Mouse (Mus musculus) kidney, postnatal 10 days (tissue): ENCODE data around the gene G3bp1.
A peak's percentile ranks its signal among the peaks of the same experiment; 100 is the strongest.

Source experiments
- DNase-seq: peaks from one replicate; pipeline ENCODE4 v3.0.0; 2021; ENCODE audit warnings: mixed read lengths

The G3bp1 gene

DNA sequence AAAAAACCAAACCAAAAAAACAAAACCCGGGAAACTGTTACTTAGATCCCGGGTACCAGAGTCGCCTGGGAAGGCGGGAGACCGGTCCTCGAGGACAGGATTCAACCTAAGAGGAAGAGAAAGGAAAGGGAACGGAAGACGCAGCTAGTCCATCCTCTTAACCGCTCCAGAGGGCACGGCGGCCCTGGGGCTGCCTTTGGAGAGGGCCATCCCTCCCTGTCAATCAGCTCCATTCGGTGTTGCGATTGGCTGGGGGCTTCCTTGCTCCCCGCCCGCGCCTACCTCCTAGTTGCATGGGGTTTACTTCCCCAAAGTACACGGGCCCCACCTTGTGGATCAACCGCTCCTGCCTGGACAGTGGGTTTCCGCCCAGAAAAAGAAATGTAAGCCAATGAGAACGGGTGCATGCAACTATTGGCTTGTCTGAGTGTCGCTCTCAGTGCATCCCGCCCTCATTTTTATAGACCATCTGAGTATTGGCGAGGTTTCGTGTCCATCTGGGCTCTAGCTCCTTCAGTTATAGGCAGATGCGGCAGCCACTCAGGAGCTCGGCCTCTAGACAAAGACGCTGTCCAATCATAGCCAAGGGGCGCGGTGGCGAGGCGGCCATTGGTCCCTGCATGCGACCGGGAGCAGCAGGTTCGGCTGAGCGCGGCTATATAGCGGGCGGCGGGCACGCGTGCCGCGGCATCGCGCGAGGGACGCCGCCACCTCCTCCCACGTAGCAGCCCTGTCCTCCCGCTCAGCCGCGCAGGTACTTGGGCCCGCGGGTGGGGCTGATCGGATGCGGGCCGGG, at the start of gene G3bp1:
TSS of gene G3bp1 (plus strand) at position 638 of the 796 bp plus-strand sequence.
- peak; percentile 99 for DNase-seq

DNA sequence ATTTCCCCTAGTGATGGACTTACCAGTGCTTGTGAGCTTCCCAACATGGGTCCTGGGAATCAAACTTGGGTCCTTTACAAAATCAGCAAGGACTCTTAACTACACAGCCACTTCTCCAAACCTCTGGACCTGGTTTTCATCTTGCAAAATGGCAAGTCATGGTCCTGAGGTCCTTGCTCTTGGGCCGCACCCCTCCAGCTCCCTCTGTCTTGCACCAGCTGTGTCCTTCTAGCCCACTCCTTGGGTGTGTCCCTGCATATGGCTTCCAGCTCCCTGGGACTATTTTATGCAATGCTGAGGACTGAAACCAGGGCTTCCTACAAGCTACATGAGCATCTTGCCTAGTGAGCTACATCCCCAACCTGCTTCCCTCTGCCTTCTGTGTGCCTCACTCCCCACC, 46.5 kb upstream of the G3bp1 start, which contains the start of gene Sparc:
TSS of gene Sparc (minus strand) at position 206 of the 400 bp plus-strand sequence.
- no peak for DNase-seq

DNA sequence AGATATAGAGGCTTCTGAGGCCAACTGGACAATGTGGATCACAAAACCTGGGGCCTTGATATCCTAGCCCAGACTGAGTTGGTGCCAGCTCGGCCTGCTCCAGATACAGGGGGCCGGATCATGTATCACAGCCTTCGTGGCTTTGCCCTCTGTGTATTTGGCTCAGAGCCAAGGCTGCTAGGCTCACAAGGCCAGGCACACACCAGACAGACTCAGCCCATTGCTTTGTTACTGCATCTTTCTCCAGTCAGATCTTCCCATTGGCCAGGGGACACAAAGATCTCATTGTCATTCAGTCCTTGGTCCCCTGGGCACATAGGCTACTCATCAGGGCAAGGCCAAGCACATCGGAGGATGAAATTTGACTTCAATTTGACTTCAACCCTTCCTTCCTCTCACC, 45.7 kb upstream of the G3bp1 start:
- peak; percentile 57 for DNase-seq

DNA sequence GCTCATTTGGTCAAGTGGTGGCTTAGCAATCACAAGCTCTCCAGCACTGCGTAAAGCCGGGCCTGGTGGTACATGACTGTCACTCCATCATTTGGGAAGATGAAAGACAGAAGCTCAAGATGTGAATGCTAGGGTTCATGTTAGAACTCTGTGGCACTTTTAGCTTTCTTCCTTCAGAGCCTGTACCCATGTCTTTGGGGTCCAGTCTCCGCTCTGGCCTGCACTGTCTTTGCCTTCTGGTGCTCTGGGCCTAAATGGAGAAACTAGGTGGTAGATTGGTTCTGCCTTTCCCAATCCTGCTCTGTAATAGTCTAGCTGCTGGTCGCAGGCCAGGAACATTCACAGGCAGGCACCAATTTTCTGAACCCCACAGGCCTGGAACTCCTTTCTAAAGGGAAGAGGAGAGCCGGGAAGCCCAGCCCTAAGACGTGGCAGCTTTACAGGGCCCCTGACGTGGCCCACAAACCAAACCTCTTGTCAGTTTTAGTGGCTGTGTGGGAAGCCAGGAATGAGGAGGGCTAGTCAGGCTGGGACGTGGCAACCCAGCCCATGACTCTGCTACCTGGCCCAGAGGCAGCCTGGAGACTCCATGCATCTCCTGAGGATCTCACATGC, 44.6 kb upstream of the G3bp1 start:
- peak; percentile 11 for DNase-seq

DNA sequence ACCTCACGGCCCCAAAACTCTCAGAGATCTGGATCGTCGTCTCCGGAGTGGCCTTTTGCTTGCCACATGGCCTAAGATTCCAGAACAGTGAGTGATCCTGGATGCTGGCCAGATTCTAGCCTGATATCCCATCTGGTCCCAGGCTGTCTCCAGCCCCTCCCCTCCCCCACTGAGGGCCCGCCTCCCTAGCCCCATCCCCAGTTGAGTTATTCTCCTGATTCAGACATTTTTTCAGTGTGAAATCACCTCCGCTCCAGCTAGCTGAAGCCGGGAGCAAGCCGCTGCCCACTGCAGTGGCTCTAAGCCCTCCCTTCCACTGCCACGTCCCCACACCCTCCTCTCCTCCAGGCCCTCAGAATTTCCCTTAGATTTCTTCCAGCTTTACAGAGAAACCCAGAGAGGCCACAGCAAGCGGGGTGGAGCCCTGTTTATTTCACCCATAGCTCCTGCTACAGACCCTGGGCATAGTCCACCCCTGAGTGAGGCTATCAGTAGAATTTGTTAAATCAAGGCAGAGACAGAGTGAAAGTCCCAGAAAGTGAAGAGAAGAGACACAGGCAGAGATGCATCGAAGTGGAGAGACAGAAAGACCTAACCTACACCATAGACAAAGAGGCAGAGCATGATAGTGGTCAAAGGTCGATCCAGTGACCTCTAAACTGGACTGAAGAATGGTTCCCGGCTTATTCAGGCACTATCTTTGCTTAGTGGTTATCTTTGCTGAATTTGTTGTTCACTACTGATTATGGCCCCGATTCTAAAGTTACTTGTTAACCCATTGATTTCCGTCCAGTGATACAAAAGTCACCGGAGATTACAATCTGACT, 41.1 kb upstream of the G3bp1 start:
- peak; percentile 97 for DNase-seq

DNA sequence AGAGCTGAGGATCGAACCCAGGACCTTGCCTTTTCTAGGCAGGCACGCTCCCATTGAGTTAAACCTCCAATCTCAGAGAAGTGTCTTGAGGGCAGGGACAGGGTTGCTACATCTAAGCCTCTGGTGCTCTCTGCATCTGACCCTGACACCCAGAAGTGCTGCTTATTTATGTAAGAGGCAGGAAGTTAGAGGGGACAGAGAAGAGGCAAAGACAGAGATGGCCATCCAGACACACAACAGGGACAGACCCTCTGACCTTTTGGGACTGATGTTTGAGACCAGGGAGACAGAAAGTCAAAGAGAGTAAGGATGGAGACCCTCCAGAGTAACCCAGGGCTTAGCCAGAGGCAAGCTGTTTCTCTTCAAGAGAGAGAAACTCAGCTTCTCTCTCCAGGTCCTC, 39.5 kb upstream of the G3bp1 start:
- no peak for DNase-seq

DNA sequence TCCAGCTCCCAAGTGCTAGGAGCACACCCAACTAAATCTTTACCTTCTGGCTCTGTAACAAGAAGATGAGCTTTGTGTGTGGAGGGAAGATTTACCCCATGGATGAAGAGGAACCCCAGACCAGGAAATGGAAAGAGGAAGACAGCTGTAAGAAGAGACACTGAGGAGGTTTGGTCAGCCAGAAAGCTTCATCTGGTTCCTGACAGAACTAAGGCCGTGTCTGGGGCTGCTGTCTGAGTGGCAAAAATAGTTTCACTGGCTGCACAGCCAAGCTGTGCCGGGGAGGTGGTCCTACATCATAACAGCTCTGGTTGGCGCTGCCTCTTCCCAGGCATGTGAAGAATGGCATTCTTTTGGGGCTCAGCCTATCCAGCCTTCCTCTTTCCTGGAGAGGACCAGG, 36.5 kb upstream of the G3bp1 start:
- no peak for DNase-seq

DNA sequence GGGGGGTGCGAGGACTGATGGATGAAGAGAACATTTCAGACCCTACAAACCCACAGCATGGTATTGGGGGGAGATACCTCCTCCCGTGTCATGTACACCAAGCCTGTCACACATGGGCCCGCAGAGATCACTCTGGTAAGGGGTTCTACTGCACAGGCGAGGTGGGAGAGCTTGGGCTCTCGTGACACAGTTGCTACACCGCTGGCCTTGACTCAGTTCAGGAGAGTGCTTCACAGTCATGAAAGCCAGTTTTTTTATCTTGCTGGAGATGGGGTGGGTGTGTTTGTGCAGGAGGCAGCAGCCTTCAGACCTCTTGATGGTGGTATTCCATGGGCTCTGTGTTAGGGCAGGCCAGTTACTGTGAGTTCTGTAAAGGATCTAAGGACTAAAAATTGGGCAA, 33.4 kb upstream of the G3bp1 start:
- DNase-seq, result no peak

DNA sequence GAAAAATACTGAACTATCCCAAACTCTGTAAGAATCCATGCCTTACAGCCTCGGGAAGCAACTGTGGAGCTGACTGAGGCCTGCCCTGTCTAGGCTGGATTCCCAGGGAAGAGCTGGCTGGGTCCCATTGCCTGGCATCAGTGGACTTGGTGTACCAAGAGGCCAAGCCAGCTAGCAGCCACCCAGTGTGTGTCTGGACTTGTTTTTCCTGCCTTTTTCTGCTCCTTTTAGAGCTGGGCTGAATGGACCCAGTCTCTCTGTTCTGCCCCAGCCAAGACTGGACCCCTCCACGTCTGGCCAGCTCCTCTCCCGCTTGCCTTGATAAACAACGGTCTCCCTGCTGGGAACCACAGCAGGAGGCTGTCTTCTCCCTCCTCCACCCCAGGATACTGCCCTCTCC, 31.5 kb upstream of the G3bp1 start:
- no peak for DNase-seq

DNA sequence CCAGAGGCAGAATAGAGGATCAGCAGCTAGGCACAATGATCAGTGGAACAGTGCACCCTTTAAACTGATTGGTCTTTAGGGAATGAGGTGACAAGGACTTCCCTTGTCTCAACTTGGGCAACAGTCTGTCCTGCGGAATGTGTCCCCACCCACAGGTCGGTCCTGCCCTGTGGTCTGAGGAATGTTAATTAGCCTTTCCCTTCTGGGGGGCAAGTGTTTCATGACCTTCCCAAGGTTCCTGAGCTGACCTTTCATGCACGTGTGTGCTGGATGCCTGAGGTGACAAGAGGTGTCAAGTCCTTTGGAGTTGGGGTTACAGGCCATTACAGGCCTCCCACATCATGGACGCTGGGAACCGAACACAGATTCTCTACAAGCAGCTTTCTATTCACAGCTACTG, 29.8 kb upstream of the G3bp1 start:
- no peak for DNase-seq

DNA sequence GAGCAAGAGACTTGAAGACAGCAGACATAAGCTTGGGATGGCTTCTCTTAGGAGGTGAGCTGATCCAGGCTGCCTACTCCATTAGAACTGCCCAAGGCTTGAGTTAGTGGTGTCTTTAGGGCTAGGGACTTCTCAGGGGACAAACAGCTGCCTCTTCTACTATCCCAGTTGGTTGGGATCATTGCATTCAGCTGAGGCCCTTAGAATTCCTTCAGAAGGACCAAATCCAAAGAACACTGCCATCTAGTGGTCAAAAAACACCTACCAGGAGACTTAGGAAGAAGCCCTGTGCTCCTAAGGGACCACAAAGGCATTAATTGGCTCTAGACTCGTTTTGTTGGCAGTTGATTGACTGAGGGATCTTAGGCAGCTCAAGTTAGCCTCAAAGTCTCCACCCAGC, 24.7 kb upstream of the G3bp1 start:
- DNase-seq, result peak; percentile 57

DNA sequence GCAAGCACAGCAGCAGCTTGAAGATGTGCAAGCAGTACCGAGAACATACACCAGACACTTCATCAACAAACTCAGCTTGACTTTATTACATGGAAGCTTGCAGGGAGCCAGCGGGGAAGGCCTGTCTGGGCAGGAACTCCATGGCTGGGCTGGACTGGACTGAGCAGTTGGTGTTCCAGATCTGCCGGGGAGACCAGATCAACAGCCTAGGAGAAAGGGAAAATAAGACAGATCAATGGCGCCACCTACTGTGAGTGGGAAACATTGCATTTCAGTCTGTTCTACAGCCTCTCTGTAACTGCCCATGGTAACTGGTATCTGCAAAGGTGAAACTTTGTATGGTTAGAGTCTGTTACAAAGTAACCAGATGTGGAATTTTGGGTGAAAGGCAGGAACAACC, 22.9 kb upstream of the G3bp1 start:
- DNase-seq, result peak; percentile 90

DNA sequence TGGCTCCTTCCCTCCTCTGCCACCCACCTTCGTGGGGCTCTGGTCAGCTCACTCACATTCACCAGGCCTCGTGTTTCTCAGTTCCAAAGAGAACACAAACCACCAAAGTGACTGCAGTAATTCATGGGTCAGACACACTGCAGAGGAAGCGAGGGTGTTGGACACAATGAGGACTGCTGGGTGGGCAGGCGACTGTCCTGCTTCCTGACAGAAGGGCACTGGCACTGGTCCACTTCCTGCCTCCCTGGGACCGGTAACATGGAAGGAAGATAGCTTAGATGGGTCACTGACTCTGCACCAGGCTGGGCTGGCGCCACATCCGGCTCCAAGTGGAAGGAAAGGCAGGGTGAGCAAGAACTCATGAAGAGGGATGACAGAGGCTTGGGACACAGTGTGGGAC, 20.0 kb upstream of the G3bp1 start:
- DNase-seq, result peak; percentile 66

DNA sequence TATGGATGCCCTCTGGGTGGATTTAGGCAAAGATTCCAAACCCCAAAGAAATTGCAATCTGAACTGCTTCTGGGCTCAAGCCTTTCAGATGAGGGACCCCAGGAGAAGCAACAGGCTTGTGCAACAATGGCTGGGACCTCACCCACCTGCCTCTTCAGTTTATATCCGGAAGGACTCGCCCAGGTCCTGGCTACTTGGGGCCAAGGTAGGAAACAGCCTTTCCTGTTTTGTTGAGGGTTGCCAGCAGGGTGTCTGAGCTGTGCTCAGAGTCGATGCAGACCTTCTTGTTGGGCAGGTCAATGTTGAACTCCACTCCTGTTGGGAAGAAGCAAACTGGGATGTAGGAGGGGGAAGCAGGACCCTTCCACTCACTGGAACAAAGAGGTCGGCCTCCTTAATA, 19.2 kb upstream of the G3bp1 start:
- no peak for DNase-seq

DNA sequence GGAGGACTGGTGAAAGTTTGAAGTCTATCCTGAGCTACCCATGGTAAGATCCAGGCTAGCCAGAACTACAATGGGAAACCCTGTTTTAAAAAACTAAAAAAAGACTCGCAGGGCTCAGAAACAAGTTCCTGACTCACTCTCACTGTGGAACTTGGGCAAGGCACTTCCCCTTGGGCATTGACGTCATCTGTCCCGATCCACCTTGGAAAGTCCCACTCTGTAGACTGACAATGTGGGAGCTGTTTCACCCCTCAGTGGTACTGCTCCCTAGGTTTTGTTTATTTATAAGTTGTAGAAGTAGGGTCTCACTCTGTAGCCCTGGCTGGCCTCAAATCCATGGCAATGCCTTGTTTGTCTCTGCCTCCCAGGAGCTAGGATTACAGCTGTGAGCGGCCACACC, 15.8 kb upstream of the G3bp1 start:
- DNase-seq, result no peak

DNA sequence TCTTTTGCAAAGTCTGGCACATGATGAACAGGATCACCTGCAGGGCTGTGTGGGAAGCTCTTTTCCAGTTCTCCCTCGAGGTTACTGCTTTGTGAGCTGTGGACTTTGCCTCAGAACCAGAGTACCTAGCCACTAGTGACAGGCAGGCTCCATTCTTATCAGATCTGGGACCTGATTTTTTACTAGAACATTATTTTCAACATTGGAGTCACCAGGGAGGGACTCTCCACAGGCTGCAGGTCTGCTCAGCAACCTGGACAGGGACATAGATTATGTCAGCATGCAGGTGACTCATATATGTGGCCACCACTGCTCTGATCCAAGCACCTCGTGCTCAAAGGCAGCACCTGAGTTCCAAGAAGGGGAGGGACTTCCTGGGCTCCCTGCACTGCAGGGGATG, 14.3 kb upstream of the G3bp1 start:
- DNase-seq, result no peak

DNA sequence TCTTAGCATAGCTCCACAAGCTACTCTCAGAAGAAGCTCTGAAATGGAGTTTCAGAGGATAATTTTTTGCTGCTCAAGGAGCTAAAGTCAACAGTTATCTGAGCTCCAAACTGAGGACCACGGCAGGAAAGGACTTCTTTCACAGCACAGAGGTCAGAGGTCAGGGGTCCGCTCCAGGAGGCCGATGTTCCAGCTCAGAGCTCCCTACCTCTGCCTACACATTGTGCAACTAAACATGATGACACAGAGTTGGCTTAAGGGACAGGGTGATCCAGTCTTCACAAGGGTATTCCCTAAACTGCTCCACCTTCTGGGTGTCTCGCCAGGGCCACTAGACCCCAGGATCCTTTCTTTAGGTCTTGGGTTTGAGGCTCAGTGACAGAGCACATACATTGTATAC, 11.0 kb upstream of the G3bp1 start:
- peak; percentile 44 for DNase-seq

DNA sequence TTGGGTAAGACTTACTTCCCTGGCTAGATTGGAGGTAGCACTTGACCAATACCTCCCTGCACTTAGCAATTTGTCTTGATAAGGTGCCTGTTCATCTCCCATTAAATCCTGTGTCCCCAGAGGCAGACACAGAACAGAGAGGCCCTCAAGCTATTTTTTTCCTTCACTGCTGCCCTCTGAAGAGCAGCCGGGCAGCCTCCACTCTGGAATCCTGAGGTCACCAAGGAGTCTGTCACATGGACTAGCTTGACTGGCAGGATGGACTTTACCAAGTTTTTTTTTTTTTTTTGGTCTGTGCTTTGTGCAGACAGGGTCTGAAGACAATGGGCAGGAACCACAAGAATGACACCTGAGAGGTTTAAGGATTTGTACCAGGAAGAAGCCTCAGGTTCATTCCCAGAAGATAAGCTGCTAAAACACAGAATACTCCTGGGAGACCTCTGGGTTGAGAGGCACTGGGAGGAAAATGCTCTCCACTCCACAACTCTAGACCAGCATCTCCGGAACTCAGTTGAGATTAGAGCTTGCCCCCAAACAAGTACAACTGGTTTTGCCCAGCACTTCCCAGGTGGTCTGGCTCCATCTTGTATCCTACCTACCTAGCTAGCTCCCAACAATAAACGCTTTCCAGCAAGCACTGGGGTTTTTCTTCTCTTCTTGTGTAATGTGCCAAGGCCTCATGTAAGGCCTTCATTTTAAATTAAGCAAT, 9.5 kb upstream of the G3bp1 start:
- DNase-seq, result no peak

DNA sequence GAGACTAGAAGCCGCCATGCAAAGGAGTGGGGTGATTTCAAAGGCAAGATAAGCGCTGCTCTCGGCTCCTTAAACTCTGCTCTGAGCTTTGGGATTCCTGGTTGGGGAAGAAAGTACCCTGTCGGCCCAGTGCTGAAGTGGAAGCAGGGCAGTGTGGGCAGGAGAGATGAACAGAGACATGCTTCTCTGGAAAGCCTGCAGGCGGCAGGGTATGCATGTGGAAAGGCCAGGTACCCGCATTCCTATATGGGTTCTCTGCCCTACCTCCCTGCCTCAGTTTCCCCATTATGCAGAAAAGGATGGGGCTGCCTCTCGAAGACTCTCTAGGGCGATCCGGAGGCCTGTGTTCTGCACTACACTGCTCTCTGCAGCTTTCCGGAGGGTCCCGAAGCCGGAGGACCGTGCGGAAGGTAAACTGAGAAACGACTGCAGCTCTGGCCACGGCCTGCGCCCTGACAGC, 8.9 kb upstream of the G3bp1 start:
- DNase-seq, result peak; percentile 50

DNA sequence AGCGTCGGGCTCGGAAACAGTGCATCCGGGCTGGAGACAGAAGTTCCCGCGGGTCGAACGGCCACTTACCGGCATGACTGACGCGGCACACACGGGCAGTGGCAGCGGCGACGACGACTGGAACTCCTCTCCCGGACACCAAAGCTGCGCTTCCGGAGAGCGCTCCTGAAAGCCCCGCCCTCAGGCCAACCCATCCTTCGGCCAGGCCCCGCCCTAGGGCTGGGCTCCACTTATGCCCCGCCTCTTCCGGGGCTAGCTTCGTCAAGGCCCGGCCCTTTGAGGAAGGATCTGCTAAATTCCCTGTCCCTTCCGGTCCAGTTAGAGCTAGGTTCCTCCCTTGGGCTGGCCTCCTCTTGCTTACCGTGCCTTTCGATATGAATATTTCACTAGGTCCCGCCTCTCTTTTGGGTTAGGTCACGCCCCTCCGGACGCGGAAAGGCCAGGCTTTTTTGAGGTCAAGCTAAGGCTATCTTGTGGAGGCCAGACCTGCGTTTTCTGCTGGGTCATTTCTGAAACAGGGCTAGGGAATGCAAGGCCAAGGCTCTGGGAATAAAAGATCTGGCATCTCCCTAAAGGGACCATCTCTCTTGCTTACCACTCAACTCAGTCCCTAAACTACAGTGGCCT, 8.4 kb upstream of the G3bp1 start, which contains the start of gene Atox1:
TSS of gene Atox1 (minus strand) at position 221 of the 627 bp plus-strand sequence.
- DNase-seq, result peak; percentile 97

DNA sequence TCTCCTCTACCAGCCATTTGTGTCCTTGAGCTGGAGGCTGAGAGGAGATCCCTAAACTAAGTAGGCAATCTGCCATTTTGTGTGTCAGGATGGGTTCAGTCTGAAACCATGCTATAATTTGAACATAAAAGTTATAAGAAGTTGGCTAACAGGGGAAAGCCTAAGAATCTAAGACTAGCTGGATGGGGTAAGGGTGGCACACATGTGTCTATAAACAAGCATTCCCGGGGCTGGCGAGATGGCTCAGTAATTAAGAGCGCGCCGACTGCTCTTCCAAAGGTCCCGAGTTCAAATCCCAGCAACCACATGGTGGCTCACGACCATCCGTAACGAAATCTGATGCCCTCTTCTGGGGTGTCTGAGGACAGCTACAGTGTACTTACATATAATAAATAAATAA, 7.3 kb upstream of the G3bp1 start:
- no peak for DNase-seq

DNA sequence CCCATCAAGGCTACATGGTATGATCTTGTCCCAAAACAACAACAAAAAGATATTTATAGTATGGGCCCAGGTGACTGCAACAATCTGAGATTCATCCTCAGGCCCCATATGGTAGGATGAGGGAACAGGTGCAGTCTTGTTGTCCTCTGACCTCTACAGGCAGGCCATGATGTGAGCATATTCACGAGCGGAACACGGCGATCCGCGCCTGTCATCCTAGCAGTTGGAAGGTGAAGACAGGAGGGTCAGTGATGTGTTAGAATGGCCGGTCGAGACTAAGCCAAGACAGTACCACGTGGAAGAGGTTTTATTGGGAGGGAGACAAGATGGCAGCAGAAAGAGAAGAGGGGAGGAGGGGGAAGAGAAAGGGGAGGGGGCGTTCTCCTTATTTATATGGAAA, 4.8 kb upstream of the G3bp1 start:
- DNase-seq, result no peak
